Mouse (Mus musculus): ENCODE measurements around the gene Creg1. TPM values are rescaled to one million over a fixed set of nuclear protein-coding genes. Genes with fewer than 3 reads are reported as not detected.

Creg1 gene
- polyA plus RNA-seq, 1 experiment from 2014 or later = 32.9 TPM

DNA sequence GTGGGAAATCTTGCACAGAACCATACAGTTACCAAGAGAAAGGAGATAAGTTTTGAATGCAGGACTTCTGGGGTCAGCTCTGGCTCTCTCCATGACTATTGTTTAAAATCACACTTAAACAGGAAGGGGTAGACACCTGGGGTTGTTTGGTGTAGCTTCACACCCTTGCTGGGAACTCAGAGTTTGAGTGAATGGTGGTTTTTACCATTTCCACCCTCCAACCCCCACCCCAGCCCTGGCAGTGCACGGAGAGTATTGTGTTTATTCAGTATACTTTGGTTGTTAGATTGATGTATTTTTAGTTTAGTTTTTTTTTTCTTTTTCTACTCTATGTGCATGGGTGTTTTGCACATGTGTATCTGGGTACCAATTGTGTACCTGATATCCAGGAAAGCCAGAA is 33.4 kb upstream of the Creg1 start:
- no peak overlapping the region for H3K4me2 ChIP-seq
- no peak for ATAC-seq (ENCODE audit: low read depth)
- no peaks in the 10 kb centered on the region for H3K9me3 ChIP-seq
- H3K27ac ChIP-seq (replicated peaks) = no peak overlapping the region
- H3K27me3 ChIP-seq = no peaks in the 10 kb centered on the region
- 63% methylated on average over 1 of the region's 1 CpGs for WGBS
- H3K4me3 ChIP-seq = no peak overlapping the region
- no peak overlapping the region for H3K9ac ChIP-seq
- no peaks in the 10 kb centered on the region for H3K4me1 ChIP-seq (replicated peaks)
- H3K36me3 ChIP-seq = no peaks in the 10 kb centered on the region

GRCm38 (mm10) chr1:165731553-165731952 is 32.0 kb upstream of the Creg1 start:
- H3K4me1 ChIP-seq (replicated peaks) = no peaks in the 10 kb centered on the region; the same call in 1 of the 2 replicates
- WGBS = 74% methylated on average over 6 of the region's 6 CpGs
- no peaks in the 10 kb centered on the region for H3K36me3 ChIP-seq
- no peak overlapping the region for H3K4me2 ChIP-seq
- no peak overlapping the region for H3K4me3 ChIP-seq
- no peak overlapping the region for H3K27ac ChIP-seq (replicated peaks)
- no peaks in the 10 kb centered on the region for H3K9me3 ChIP-seq
- H3K27me3 ChIP-seq = no peaks in the 10 kb centered on the region
- no peak for ATAC-seq (ENCODE audit: low read depth)
- H3K9ac ChIP-seq = no peak overlapping the region

DNA sequence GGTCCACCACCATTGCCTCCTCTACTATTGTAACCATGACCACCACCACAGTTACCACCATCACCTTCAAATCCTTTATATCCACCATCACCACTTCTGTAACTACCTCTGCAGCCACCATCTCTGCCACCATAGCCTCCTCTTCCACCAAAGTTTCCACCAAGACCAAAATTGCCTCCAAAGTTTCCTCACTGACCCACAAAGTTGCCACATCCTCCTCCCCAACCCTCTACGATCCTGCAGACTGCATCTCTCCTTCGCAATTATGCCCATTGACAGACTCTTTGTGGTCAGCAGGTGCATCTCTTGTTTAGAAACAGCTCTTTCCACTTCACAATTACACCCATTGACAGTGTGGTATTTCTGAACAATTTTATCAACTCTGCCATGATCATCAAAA is 28.7 kb upstream of the Creg1 start:
- H3K4me2 ChIP-seq = no peak overlapping the region
- H3K27me3 ChIP-seq = no peaks in the 10 kb centered on the region
- 95% methylated on average over 2 of the region's 2 CpGs for WGBS
- H3K9me3 ChIP-seq = no peaks in the 10 kb centered on the region
- no peak overlapping the region for H3K27ac ChIP-seq (replicated peaks)
- no peak for ATAC-seq (ENCODE audit: low read depth)
- H3K36me3 ChIP-seq = no peaks in the 10 kb centered on the region
- H3K4me3 ChIP-seq = no peak overlapping the region
- no peak overlapping the region for H3K9ac ChIP-seq
- no peaks in the 10 kb centered on the region; the same call in 1 of the 2 replicates for H3K4me1 ChIP-seq (replicated peaks)

GRCm38 (mm10) chr1:165735826-165736818 is 27.4 kb upstream of the Creg1 start:
- Histone ChIP-seq H3K27me3 (no peaks in the 10 kb centered on the region), H3K4me3 (no peak overlapping the region), H3K27ac (replicated peaks) (no peak overlapping the region), H3K4me1 (replicated peaks) (no peaks in the 10 kb centered on the region; the same call in 1 of the 2 replicates), H3K9me3 (no peaks in the 10 kb centered on the region), H3K9ac (no peak overlapping the region), H3K36me3 (no peaks in the 10 kb centered on the region), H3K4me2 (no peak overlapping the region)
- ATAC-seq (ENCODE audit: low read depth) = peak; percentile 78
- WGBS = 37% methylated on average over 20 of the region's 20 CpGs

GRCm38 (mm10) chr1:165737451-165737850 is 26.1 kb upstream of the Creg1 start:
- no peaks in the 10 kb centered on the region for H3K9me3 ChIP-seq
- H3K9ac ChIP-seq = no peak overlapping the region
- H3K27ac ChIP-seq (replicated peaks) = no peak overlapping the region
- no peak overlapping the region for H3K4me3 ChIP-seq
- ATAC-seq (ENCODE audit: low read depth) = no peak
- no peaks in the 10 kb centered on the region for H3K27me3 ChIP-seq
- H3K4me1 ChIP-seq (replicated peaks) = no peaks in the 10 kb centered on the region; the same call in 1 of the 2 replicates
- H3K4me2 ChIP-seq = no peak overlapping the region
- H3K36me3 ChIP-seq = no peaks in the 10 kb centered on the region
- 31% methylated on average over 5 of the region's 5 CpGs for WGBS

DNA sequence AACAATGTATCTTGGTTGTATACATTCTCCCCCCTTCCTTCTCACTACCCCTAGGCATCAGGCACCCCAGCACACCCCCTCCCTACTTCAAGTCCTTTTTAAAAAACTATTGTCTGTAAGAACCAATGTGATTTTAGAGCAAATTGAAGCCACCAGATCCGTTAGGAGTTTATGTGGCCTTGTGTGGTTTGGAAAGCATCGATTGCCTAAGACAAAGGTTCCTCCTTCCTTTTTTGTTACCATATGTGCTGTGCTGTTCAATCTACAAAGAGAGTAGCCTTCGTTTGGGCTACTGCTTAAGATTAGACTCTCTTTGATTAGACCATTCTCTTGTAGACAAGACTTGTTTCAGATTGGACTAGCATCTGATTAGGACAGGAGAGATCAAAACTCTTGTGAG is 25.7 kb upstream of the Creg1 start:
- no peaks in the 10 kb centered on the region for H3K36me3 ChIP-seq
- H3K4me1 ChIP-seq (replicated peaks) = no peaks in the 10 kb centered on the region; the same call in 1 of the 2 replicates
- no peaks in the 10 kb centered on the region for H3K27me3 ChIP-seq
- WGBS = 62% methylated on average over 3 of the region's 3 CpGs
- H3K9ac ChIP-seq = no peak overlapping the region
- no peak for ATAC-seq (ENCODE audit: low read depth)
- no peak overlapping the region for H3K4me2 ChIP-seq
- no peak overlapping the region for H3K27ac ChIP-seq (replicated peaks)
- H3K9me3 ChIP-seq = no peaks in the 10 kb centered on the region
- H3K4me3 ChIP-seq = no peak overlapping the region

GRCm38 (mm10) chr1:165738985-165739384 is 24.6 kb upstream of the Creg1 start:
- Histone ChIP-seq H3K27ac (replicated peaks) (no peak overlapping the region), H3K9me3 (no peaks in the 10 kb centered on the region), H3K27me3 (no peaks in the 10 kb centered on the region), H3K4me1 (replicated peaks) (no peaks in the 10 kb centered on the region; the same call in 1 of the 2 replicates), H3K4me2 (no peak overlapping the region), H3K36me3 (no peaks in the 10 kb centered on the region), H3K4me3 (no peak overlapping the region), H3K9ac (no peak overlapping the region)
- whole genome bisulfite sequencing = 68% methylated on average over 1 of the region's 1 CpGs
- no peak for ATAC-seq (ENCODE audit: low read depth)

GRCm38 (mm10) chr1:165741989-165742388 is 21.6 kb upstream of the Creg1 start:
- 91% methylated on average over 8 of the region's 8 CpGs for WGBS
- Histone ChIP-seq H3K9me3 (no peaks in the 10 kb centered on the region), H3K36me3 (no peaks in the 10 kb centered on the region), H3K4me1 (replicated peaks) (no peaks in the 10 kb centered on the region), H3K27ac (replicated peaks) (no peak overlapping the region), H3K27me3 (no peaks in the 10 kb centered on the region), H3K4me3 (no peak overlapping the region), H3K9ac (no peak overlapping the region), H3K4me2 (no peak overlapping the region)
- ATAC-seq (ENCODE audit: low read depth) = no peak

DNA sequence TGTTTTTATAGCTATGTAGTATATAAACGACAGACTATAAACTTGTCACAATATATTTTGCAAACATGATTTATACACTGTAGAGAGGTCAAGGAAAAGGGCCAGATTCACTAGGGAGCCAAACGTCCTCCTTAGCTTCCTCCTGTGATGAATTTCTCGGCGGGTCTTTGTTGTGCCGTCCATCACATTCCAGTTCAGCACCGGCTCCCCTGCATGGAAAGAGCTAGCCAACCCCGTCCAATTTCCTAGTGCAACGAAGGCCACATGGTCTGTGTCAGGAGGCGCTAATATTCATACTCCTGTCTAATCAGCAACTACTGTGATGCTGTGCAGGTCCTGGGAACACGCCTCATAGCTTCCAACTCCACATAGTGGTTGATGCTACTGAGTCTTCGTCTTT is 15.5 kb upstream of the Creg1 start:
- no peak overlapping the region for H3K4me3 ChIP-seq
- no peaks in the 10 kb centered on the region for H3K36me3 ChIP-seq
- H3K27me3 ChIP-seq = no peaks in the 10 kb centered on the region
- H3K9me3 ChIP-seq = no peaks in the 10 kb centered on the region
- no peak overlapping the region for H3K27ac ChIP-seq (replicated peaks)
- ATAC-seq (ENCODE audit: low read depth) = no peak; the same call in 1 of the 2 replicates
- H3K9ac ChIP-seq = no peak overlapping the region
- 34% methylated on average over 11 of the region's 11 CpGs for WGBS
- H3K4me1 ChIP-seq (replicated peaks) = no peaks in the 10 kb centered on the region
- no peak overlapping the region for H3K4me2 ChIP-seq

GRCm38 (mm10) chr1:165751142-165751541 is 12.4 kb upstream of the Creg1 start:
- H3K9me3 ChIP-seq = no peaks in the 10 kb centered on the region
- no peaks in the 10 kb centered on the region for H3K36me3 ChIP-seq

GRCm38 (mm10) chr1:165751838-165752237 is 11.7 kb upstream of the Creg1 start:
- no peaks in the 10 kb centered on the region for H3K4me1 ChIP-seq (replicated peaks)
- no peaks in the 10 kb centered on the region for H3K9me3 ChIP-seq
- no peak overlapping the region for H3K4me3 ChIP-seq
- no peaks in the 10 kb centered on the region for H3K36me3 ChIP-seq
- no peak for ATAC-seq (ENCODE audit: low read depth)
- H3K9ac ChIP-seq = no peak overlapping the region
- H3K27ac ChIP-seq (replicated peaks) = no peak overlapping the region
- WGBS = 83% methylated on average over 5 of the region's 5 CpGs
- no peaks in the 10 kb centered on the region for H3K27me3 ChIP-seq
- no peak overlapping the region for H3K4me2 ChIP-seq

More at GRCm38 (mm10) chr1:165751142-165751541, 12.4 kb upstream of the Creg1 start:
- no peak overlapping the region for H3K4me2 ChIP-seq
- H3K9ac ChIP-seq = no peak overlapping the region
- H3K4me1 ChIP-seq (replicated peaks) = no peaks in the 10 kb centered on the region
- H3K27ac ChIP-seq (replicated peaks) = no peak overlapping the region
- no peak overlapping the region for H3K4me3 ChIP-seq
- ATAC-seq (ENCODE audit: low read depth) = no peak
- H3K27me3 ChIP-seq = no peaks in the 10 kb centered on the region

DNA sequence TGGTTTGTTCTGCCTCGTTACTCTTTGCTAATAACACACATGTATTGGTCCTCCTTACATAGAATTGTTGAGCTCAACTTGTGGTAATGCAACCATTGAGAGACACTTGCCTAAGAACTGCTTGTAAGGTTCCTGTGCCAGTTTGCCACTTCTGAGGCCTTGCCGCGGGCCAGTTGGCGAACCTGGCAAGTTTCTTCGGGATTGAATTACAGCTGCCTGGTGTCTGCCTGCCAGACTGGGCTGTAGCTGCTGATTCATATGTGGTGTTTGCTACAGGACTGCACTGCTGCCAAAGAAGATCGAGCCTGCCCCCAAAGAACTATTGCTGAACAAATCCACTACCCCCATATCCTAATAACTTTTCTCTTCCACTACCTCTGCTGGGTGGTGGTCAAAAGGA is 9.3 kb upstream of the Creg1 start:
- Histone ChIP-seq H3K4me3 (no peak overlapping the region), H3K9me3 (no peaks in the 10 kb centered on the region), H3K36me3 (no peaks in the 10 kb centered on the region), H3K9ac (no peak overlapping the region), H3K4me2 (no peak overlapping the region), H3K27me3 (no peaks in the 10 kb centered on the region), H3K4me1 (replicated peaks) (no peaks in the 10 kb centered on the region), H3K27ac (replicated peaks) (no peak overlapping the region)
- ATAC-seq (ENCODE audit: low read depth) = no peak
- 93% methylated on average over 6 of the region's 6 CpGs for WGBS

Data from neural tube, embryonic 13.5 days (tissue).